Mouse (Mus musculus) left cerebral cortex, postnatal 36 days (tissue): ENCODE results near the gene Col11a2. TPM values are rescaled to one million over a fixed set of nuclear protein-coding genes. Genes with fewer than 3 reads are reported as not detected.

Experiments used
- DNase-seq, 2 experiments: peaks; one replicate each; pipeline ENCODE4 v3.0.0; 2021 to 2022; ENCODE audit warnings: low spot score in 2 of 2, mixed read lengths in 1 of 2
- intact Hi-C: fragments of 180-260 bp; cut with DNase I; formaldehyde crosslinking; loops from one replicate; pipeline ENCODE4 v1.15.1; 2025
- total RNA-seq, 2 experiments: library from RNA; stranded (reverse); gene quantifications; 2 replicates each; pipeline ENCODE4 v1.2.3; 2021

The Col11a2 gene
- total RNA-seq, 2 experiments from 2014 or later: 15.1 to 16.3 TPM

GRCm38 (mm10) chr17:34024861-34025755 lies 14.1 kb upstream of the Col11a2 start:
- intact Hi-C loops: no loop called here
- DNase-seq: no peak

DNA sequence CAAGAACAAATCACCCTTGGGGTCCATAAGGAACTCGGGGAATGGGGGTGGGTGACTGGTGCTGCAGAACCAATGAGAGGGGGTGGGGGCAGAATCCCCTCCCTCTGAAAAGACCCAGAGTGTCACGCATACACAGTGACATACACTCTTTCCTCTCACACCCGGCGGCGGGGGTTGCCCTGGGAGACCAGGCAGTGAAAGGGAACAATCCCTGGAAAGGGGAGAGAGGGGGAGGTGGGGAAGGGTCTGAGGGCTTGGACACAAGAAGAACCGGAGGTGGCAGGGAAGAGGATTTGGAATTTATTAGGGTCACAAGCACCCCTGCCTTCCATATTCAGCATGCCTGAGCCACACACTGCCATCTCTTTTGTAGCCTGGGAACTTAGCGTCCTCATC lies 13.5 kb upstream of the Col11a2 start:
- no peak for DNase-seq

GRCm38 (mm10) chr17:34026221-34026620 lies 13.0 kb upstream of the Col11a2 start:
- intact Hi-C loops: no loop called here
- DNase-seq: no peak

More for the DNA sequence above, 13.5 kb upstream of the Col11a2 start:
- intact Hi-C loops: no loop called here

DNA sequence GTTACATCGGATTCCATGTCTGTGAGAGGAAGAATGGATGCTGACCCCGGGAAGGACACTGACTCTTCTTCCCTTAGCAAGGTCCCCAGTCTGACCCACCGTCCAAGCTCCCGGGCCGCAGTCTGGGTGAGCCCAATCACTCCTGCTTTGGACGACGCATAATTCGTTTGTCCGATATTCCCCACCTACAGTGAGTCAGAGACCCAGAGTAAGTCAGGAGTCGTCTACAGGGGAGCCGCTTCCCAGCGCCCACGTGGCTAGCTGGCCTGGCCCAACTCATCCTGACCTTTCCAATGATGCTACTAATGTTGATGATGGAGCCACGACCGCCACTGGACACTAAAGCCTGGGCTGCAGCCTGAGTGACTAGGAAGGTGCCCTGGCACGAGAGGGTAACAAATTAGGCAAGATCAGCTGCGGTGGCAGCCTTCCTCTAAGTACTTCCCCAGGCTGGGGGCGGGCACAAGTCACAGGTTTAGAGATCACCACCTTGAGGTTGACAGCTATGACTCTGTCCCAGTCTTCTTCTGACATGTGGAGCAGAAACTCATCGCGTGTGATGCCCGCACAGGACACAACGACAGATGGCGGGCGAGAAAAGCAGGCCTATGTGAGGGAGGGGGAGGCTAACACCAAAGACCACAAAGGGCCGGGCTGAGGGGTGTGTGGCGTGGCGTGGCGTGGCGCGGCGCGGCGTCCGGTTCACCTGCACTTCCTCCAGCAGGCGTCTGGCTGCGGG lies 12.2 kb upstream of the Col11a2 start:
- intact Hi-C loops: no loop called here
- DNase-seq: no peak

DNA sequence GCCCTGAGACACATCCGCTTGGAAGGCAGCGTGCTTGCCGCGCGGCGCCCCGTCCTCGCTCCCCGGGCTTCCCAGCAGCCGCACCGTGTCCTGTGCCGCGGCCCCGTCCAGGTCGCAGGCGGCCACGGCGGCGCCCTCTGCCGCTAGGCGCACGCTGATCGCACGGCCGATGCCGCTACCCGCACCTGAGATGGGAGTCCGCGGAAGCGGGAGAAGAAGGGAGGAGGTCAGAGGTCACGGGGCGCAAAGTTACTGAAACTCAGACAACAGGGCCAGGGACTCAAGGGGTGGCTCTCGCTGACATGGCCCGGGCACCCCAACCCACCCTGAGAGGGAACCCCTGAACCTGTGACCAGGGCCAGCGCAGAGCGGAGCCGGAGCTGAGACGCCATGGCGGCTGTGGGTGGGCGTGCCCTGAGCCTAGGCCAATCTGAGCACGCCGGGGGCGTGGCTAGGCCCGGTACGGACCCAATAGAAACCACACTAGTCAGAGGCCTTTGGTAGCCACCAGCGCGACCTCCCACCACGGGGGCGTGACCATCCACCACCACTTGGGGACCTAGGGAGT lies 11.5 kb upstream of the Col11a2 start, which contains the start of gene H2-Ke6:
TSS of gene H2-Ke6 (minus strand) at position 405 of the 568 bp plus-strand sequence.
- intact Hi-C loops: no loop called here
- peak; percentile 87 to 88 for DNase-seq

- DNase-seq: no peak
- intact Hi-C loops: no loop called here
Measured at GRCm38 (mm10) chr17:34028501-34029149, 10.6 kb upstream of the Col11a2 start.

GRCm38 (mm10) chr17:34029150-34029889 lies 9.9 kb upstream of the Col11a2 start:
- intact Hi-C loops: no loop called here

GRCm38 (mm10) chr17:34029890-34030595 lies 9.2 kb upstream of the Col11a2 start:
- intact Hi-C loops: loop anchor here (10.0 kb wide), 1 partner anchor 565 kb away; the partner anchor contains the start of genes Ager and Pbx2
- DNase-seq: peak in 1 of 2 experiments; percentile 4

More at GRCm38 (mm10) chr17:34029150-34029889, 9.9 kb upstream of the Col11a2 start:
- no peak for DNase-seq

GRCm38 (mm10) chr17:34030861-34031326 lies 8.3 kb upstream of the Col11a2 start:
- intact Hi-C loops: loop anchor here (1.0 to 10.0 kb wide), 2 partner anchors 88 to 564 kb away; partner anchors contain the start of genes Ager, H2-DMa and Pbx2
- no peak for DNase-seq

- intact Hi-C loops: loop anchor here (1.0 to 10.0 kb wide), 2 partner anchors 88 to 563 kb away; partner anchors contain the start of genes Ager, H2-DMa and Pbx2
- DNase-seq: peak; percentile 98 to 99
Measured at GRCm38 (mm10) chr17:34031465-34032173, 7.6 kb upstream of the Col11a2 start, which contains the start of the genes Slc39a7 and Rxrb. TSS of gene Slc39a7 (minus strand) at chr17:34031682. TSS of gene Rxrb (plus strand) at chr17:34031812.

- no peak for DNase-seq
- intact Hi-C loops: loop anchor here (10.0 kb wide), 1 partner anchor 563 kb away; the partner anchor contains the start of genes Ager and Pbx2
Measured at GRCm38 (mm10) chr17:34032174-34032632, 7.0 kb upstream of the Col11a2 start.

- intact Hi-C loops: loop anchor here (10.0 kb wide), 1 partner anchor 562 kb away; the partner anchor contains the start of genes Ager and Pbx2
- DNase-seq: no peak
Measured at GRCm38 (mm10) chr17:34032806-34033205, 6.4 kb upstream of the Col11a2 start.

DNA sequence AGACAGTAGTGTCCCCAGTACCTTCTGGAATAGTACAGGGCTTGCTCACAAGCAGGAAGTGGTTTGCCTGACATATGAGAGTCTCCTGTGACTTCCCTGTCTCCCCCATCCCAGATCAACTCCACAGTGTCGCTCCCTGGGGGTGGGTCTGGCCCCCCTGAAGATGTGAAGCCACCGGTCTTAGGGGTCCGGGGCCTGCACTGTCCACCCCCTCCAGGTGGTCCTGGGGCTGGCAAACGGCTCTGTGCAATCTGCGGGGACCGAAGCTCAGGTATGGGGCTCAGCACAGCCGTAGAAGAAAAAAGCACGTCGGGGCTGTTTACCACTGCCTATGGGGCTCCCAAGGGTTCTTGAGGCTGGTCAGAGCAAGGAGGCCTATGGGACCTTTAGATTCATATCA lies 5.8 kb upstream of the Col11a2 start:
- DNase-seq: no peak
- intact Hi-C loops: loop anchor here (10.0 kb wide), 1 partner anchor 561 kb away; the partner anchor contains the start of genes Ager and Pbx2

DNA sequence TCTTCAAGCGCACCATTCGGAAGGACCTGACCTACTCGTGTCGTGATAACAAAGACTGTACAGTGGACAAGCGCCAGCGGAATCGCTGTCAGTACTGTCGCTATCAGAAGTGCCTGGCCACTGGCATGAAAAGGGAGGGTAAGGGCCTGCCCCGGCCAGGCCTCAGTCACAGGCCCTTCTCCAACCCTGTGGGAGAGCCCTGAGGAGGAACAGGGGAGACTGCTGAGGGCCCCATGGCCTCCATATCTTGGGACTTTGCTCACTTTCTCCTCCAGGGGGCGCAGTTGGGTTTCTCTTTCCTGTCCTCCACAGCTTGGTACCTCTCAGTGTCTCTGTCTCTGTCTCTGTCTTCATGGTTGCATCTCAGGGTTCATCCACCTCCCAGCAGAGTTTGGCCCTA lies 5.2 kb upstream of the Col11a2 start:
- intact Hi-C loops: loop anchor here (10.0 kb wide), 1 partner anchor 561 kb away; the partner anchor contains the start of genes Ager and Pbx2

DNA sequence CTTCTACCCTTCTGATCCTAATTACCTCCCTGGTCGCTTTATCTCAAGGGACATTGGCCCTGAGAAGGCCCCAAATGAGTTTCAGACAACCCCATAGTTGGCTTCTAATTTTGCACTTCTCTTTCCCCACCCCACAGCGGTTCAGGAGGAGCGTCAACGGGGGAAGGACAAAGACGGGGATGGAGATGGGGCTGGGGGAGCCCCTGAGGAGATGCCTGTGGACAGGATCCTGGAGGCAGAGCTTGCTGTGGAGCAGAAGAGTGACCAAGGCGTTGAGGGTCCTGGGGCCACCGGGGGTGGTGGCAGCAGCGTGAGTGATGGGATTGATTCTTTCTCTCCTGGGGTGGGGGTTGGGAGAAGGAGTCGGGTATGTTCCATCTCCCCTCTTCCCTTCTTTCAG lies 3.7 kb upstream of the Col11a2 start:
- intact Hi-C loops: loop anchor here (10.0 kb wide), 1 partner anchor 559 kb away; the partner anchor contains the start of genes Ager and Pbx2
- DNase-seq: no peak

More for the DNA sequence above, 5.2 kb upstream of the Col11a2 start:
- no peak for DNase-seq

GRCm38 (mm10) chr17:34036647-34037046 lies 2.6 kb upstream of the Col11a2 start:
- DNase-seq: no peak
- intact Hi-C loops: loop anchor here (10.0 kb wide), 1 partner anchor 558 kb away; the partner anchor contains the start of genes Ager and Pbx2
